Mouse (Mus musculus) limb, embryonic 11.5 days (tissue): ENCODE measurements around the gene Arhgap30. TPM values are rescaled to one million over a fixed set of nuclear protein-coding genes. Genes with fewer than 3 reads are reported as not detected.
A peak's percentile ranks its signal among the peaks of the same experiment; 100 is the strongest.

Experiments used
- ATAC-seq: fragments of 200-750 bp; cut with Nextera tagmentation; 2 replicates; pipeline ENCODE4 v1.8.0; 2017; ENCODE audit warnings: low read depth; ENCODE audit not compliant: insufficient number of reproducible peaks, low FRiP score, low TSS enrichment
- DNase-seq: peaks from one replicate; pipeline ENCODE4 v3.0.0-alpha.2; 2015; ENCODE audit warnings: low spot score
- H3K27ac ChIP-seq: fragments of 300-500 bp; sonication (generic); replicated peaks from 2 replicates; pipeline ENCODE4 v1.5.1; 2014; ENCODE audit warnings: low read depth, mild to moderate bottlenecking, low read length
- H3K27me3 ChIP-seq: fragments of 300-500 bp; sonication (generic); 2 replicates; pipeline ENCODE4 v1.6.1; 2014; ENCODE audit warnings: mild to moderate bottlenecking, low read length, mixed read lengths; ENCODE audit not compliant: control insufficient read depth, insufficient read depth
- H3K36me3 ChIP-seq: fragments of 300-500 bp; sonication (generic); 2 replicates; pipeline ENCODE4 v1.6.1; 2014; ENCODE audit warnings: mild to moderate bottlenecking, low read length, moderate library complexity, mixed read lengths; ENCODE audit not compliant: control insufficient read depth, insufficient read depth
- H3K4me1 ChIP-seq: fragments of 300-500 bp; sonication (generic); 2 replicates; pipeline ENCODE4 v1.6.1; 2014; ENCODE audit warnings: low read length, mixed read lengths; ENCODE audit not compliant: control insufficient read depth, insufficient read depth
- H3K4me2 ChIP-seq: fragments of 300-500 bp; sonication (generic); 2 replicates; pipeline ENCODE4 v1.6.1; 2014; ENCODE audit warnings: low read depth, mild to moderate bottlenecking, moderate library complexity; ENCODE audit not compliant: severe bottlenecking
- H3K4me3 ChIP-seq: fragments of 300-500 bp; sonication (generic); 2 replicates; pipeline ENCODE4 v1.5.1; 2014; ENCODE audit warnings: low read depth, low read length
- H3K9ac ChIP-seq: fragments of 300-500 bp; sonication (generic); 2 replicates; pipeline ENCODE4 v1.6.1; 2014; ENCODE audit warnings: mild to moderate bottlenecking, low read length
- H3K9me3 ChIP-seq: fragments of 300-500 bp; sonication (generic); 2 replicates; pipeline ENCODE4 v1.6.1; 2016; ENCODE audit warnings: low read length; ENCODE audit not compliant: control insufficient read depth
- WGBS: fragments of 180-500 bp; shearing (Covaris S2); extraction: QIAGEN DNeasy Blood & Tissue Kit; methylation state at CpG from one replicate; pipeline ENCODE4 v1.1.7; 2014; 5-methylcytosine and 5-hydroxymethylcytosine counted together
- polyA plus RNA-seq: library from polyadenylated mRNA; unstranded; fragments of >200 nt; fragmentation: Nextera tagmentation; extraction: Ambion mirVana; gene quantifications from 2 replicates; pipeline ENCODE4 v1.2.1, GENCODE M21; 2014

The Arhgap30 gene
- polyA plus RNA-seq, 1 experiment from 2014 or later: 0.55 TPM

- Histone ChIP-seq H3K9me3 (no peaks in the 10 kb centered on the region), H3K27me3 (peaks cover 9% of the 10 kb centered on the region; the same call in 1 of the 2 replicates), H3K36me3 (no peaks in the 10 kb centered on the region), H3K27ac (no peak overlapping the region), H3K9ac (no peak overlapping the region), H3K4me2 (peak overlapping the region; percentile 18; the same call in 1 of the 2 replicates), H3K4me1 (no peaks in the 10 kb centered on the region; the same call in 1 of the 2 replicates), H3K4me3 (no peak overlapping the region; the same call in 1 of the 2 replicates)
- peak; percentile 37 for DNase-seq
- no peak for ATAC-seq
- WGBS: 38% methylated on average over 9 of the region's 9 CpGs
Observed at GRCm38 (mm10) chr1:171440025-171440725, 51.4 kb downstream of the Arhgap30 start.

DNA sequence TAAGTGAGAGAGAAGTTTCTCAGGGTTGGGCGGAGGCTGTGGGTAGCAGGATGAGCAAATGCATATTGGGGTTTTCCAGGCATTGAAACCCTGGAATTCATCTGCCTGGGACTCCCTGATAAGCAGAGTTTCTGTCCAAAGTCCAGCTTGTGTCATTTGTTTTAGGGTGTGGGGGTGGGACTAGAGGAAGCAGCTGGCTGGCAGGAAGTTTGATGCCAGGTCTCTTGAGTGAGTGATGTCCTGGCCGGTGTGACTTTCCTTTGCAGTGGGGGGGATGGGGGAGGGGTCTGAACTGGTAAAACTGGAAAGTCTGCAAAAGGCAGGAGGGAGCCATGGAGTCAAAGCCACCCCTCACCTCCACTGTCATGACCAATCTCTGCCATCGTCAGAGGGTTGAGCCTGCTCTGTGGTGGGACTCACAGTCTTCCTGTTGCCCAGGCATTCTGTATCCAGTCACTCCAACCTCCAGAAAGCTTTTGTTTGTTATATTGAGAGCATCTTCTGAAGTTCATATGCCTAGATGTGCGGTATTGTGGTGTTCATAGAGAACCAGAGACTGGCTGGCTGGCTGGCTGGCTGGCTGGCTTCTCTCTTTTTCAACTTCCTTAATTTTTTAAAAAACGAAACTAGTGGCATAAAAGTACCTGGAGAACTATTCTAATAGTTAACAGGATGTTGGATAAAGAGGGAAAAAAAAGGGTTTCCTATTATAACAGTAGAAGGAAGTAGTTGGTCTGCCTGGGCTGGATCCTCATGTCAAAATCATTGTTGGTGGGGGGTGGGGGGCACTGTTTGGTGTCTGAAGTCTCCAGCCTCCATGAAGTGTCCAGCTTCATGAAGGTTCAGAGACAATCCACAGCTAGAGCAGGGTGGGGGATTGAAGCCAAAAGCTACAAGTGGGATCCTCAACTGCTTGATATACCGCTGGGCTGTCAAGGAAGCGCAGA lies 53.0 kb downstream of the Arhgap30 start:
- DNase-seq: no peak
- no peak overlapping the region for H3K4me2 ChIP-seq
- no peaks in the 10 kb centered on the region for H3K9me3 ChIP-seq
- no peak overlapping the region for H3K9ac ChIP-seq
- ATAC-seq: no peak
- H3K36me3 ChIP-seq: no peaks in the 10 kb centered on the region
- WGBS: 57% methylated on average over 7 of the region's 7 CpGs
- peaks cover 9% of the 10 kb centered on the region; the same call in 1 of the 2 replicates for H3K27me3 ChIP-seq
- H3K27ac ChIP-seq: no peak overlapping the region
- no peaks in the 10 kb centered on the region; the same call in 1 of the 2 replicates for H3K4me1 ChIP-seq
- H3K4me3 ChIP-seq: no peak overlapping the region

DNA sequence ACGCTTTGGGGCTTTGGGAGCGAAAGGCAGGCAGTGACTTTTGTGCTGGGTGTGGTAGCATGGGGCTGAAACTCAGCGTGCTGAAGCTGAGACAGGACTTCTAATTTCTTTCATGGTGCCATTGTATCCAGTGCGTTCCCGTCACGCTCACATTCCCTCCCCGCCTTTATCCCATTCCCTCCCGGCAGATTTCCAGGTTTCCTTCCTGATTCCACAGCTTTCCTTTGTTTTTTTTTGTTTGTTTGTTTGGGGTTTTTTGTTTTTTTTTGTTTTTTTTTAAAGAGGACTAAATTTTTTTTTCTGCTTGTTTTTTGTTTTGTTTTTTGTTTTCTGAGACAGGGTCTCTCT lies 53.6 kb downstream of the Arhgap30 start:
- H3K9me3 ChIP-seq: no peaks in the 10 kb centered on the region
- no peaks in the 10 kb centered on the region; the same call in 1 of the 2 replicates for H3K4me1 ChIP-seq
- no peaks in the 10 kb centered on the region for H3K36me3 ChIP-seq
- no peak overlapping the region for H3K27ac ChIP-seq
- no peak overlapping the region for H3K9ac ChIP-seq
- no peak for ATAC-seq
- no peak overlapping the region for H3K4me2 ChIP-seq
- no peak for DNase-seq
- WGBS: 85% methylated on average over 8 of the region's 8 CpGs
- H3K4me3 ChIP-seq: no peak overlapping the region
- H3K27me3 ChIP-seq: peaks cover 6% of the 10 kb centered on the region; the same call in 1 of the 2 replicates

DNA sequence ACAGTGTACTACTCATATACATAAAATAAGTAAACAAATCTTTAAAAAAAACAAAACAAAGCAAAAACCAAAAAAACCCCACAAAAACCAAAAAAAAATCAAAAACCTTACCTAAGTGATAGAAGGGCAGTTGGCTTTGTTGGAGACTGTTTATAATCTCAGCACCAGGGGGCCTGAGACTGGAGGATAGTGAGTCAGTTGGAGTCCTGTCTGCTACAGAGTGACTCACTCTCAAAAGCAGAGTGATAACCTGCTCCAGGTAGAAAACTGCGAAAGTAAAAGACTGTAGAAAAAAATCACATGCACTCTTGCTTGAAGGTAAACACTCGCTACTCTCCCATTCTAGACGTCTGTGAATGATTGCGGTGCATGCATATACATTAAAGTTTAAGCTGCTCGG lies 56.3 kb downstream of the Arhgap30 start:
- H3K9me3 ChIP-seq: no peaks in the 10 kb centered on the region
- no peaks in the 10 kb centered on the region for H3K27me3 ChIP-seq
- no peak overlapping the region for H3K27ac ChIP-seq
- H3K4me1 ChIP-seq: no peaks in the 10 kb centered on the region; the same call in 1 of the 2 replicates
- H3K4me3 ChIP-seq: no peak overlapping the region
- DNase-seq (no peak), ATAC-seq (no peak)
- WGBS: 91% methylated on average over 5 of the region's 5 CpGs
- no peak overlapping the region for H3K4me2 ChIP-seq
- no peak overlapping the region for H3K9ac ChIP-seq
- H3K36me3 ChIP-seq: no peaks in the 10 kb centered on the region

DNA sequence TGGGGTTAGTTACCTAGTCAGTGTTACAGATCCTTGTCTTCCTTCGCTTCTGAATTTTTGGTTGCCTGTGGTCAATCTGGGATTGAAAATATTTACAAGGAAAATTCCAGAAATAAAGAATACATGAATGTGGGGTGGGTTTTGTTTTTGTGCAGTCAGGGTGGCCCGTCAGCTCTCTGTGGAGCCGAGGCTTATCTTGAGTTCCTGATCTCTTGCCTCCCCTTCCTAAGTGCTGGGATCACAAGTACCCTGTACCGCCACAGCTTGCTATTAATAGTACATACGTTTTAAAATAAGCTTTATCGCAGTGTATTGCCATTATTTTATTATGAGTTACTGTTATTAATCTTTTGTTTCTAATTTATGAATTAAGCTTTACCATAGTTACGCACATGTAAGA lies 58.1 kb downstream of the Arhgap30 start:
- ATAC-seq: no peak
- 82% methylated on average over 7 of the region's 7 CpGs for WGBS

GRCm38 (mm10) chr1:171447692-171448091 lies 58.9 kb downstream of the Arhgap30 start:
- H3K36me3 ChIP-seq: no peaks in the 10 kb centered on the region
- H3K4me3 ChIP-seq: no peak overlapping the region
- no peaks in the 10 kb centered on the region for H3K27me3 ChIP-seq
- no peak overlapping the region for H3K4me2 ChIP-seq
- no peaks in the 10 kb centered on the region for H3K4me1 ChIP-seq
- no peak overlapping the region for H3K9ac ChIP-seq
- DNase-seq: no peak
- no peaks in the 10 kb centered on the region for H3K9me3 ChIP-seq
- ATAC-seq: no peak
- WGBS: 76% methylated on average over 10 of the region's 10 CpGs
- H3K27ac ChIP-seq: no peak overlapping the region

More for the DNA sequence above, 58.1 kb downstream of the Arhgap30 start:
- H3K27ac ChIP-seq: no peak overlapping the region
- DNase-seq: no peak
- H3K36me3 ChIP-seq: no peaks in the 10 kb centered on the region
- no peaks in the 10 kb centered on the region for H3K9me3 ChIP-seq
- H3K9ac ChIP-seq: no peak overlapping the region
- no peak overlapping the region for H3K4me3 ChIP-seq
- H3K4me1 ChIP-seq: no peaks in the 10 kb centered on the region
- no peak overlapping the region for H3K4me2 ChIP-seq
- H3K27me3 ChIP-seq: no peaks in the 10 kb centered on the region

- no peak overlapping the region for H3K4me3 ChIP-seq
- 86% methylated on average over 11 of the region's 11 CpGs for WGBS
Observed at GRCm38 (mm10) chr1:171450062-171450461, 61.3 kb downstream of the Arhgap30 start.

DNA sequence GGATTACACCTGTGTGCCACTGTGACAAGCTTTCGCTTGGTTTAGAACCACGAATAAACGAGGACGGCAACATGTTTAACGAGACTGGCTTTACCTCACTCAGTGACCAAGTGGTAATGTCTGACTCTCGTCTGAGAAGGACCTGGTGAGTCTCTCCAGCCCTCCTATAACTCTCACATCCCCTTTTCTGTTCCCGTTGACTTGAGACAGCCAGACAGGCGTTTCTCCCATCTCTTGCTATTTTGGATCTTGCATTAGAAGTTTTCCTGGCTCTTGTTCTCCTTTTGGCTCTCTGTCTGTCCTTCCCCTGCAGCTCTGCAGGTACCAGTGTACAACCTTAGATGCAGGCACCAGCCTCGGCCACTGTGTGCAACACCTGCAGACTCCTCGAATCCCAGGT lies 62.2 kb downstream of the Arhgap30 start:
- 83% methylated on average over 10 of the region's 10 CpGs for WGBS

More at GRCm38 (mm10) chr1:171450062-171450461, 61.3 kb downstream of the Arhgap30 start:
- no peak overlapping the region for H3K4me2 ChIP-seq
- ATAC-seq (no peak), DNase-seq (no peak)
- no peak overlapping the region for H3K9ac ChIP-seq
- no peaks in the 10 kb centered on the region for H3K27me3 ChIP-seq
- H3K36me3 ChIP-seq: no peaks in the 10 kb centered on the region
- no peak overlapping the region for H3K27ac ChIP-seq
- H3K9me3 ChIP-seq: no peaks in the 10 kb centered on the region
- H3K4me1 ChIP-seq: no peaks in the 10 kb centered on the region

More for the DNA sequence above, 62.2 kb downstream of the Arhgap30 start:
- Histone ChIP-seq H3K4me3 (no peak overlapping the region), H3K4me2 (no peak overlapping the region), H3K9me3 (no peaks in the 10 kb centered on the region), H3K36me3 (no peaks in the 10 kb centered on the region), H3K27me3 (no peaks in the 10 kb centered on the region), H3K4me1 (no peaks in the 10 kb centered on the region), H3K9ac (no peak overlapping the region), H3K27ac (no peak overlapping the region)
- ATAC-seq (no peak), DNase-seq (no peak)
